Mouse (Mus musculus) forebrain, embryonic 13.5 days (tissue): ENCODE data around the gene Gripap1. TPM values are rescaled to one million over a fixed set of nuclear protein-coding genes. Genes with fewer than 3 reads are reported as not detected.
A peak's percentile ranks its signal among the peaks of the same experiment; 100 is the strongest.
"Not testable (repeated sequence)": the region's sequence is repeated elsewhere in the genome, so short reads cannot be mapped to it uniquely, and the experiment has no call there.

Experiments used
- ATAC-seq: fragments of 200-750 bp; cut with Nextera tagmentation; 2 replicates; pipeline ENCODE4 v1.8.0; 2017
- H3K27ac ChIP-seq: fragments of 300-500 bp; sonication (generic); 2 replicates; pipeline ENCODE4 v1.5.1; 2015; ENCODE audit warnings: inconsistent platforms, mild to moderate bottlenecking, moderate library complexity
- H3K27me3 ChIP-seq: fragments of 300-500 bp; sonication (generic); 2 replicates; pipeline ENCODE4 v1.6.1; 2015; ENCODE audit warnings: mild to moderate bottlenecking, inconsistent platforms
- H3K36me3 ChIP-seq: fragments of 300-500 bp; sonication (generic); 2 replicates; pipeline ENCODE4 v1.6.1; 2015; ENCODE audit warnings: mild to moderate bottlenecking, inconsistent platforms; ENCODE audit not compliant: poor library complexity, severe bottlenecking
- H3K4me1 ChIP-seq: fragments of 300-500 bp; sonication (generic); 2 replicates; pipeline ENCODE4 v1.6.1; 2015; ENCODE audit warnings: inconsistent platforms
- H3K4me2 ChIP-seq: fragments of 300-500 bp; sonication (generic); 2 replicates; pipeline ENCODE4 v1.6.1; 2015; ENCODE audit warnings: inconsistent platforms, mild to moderate bottlenecking, moderate library complexity
- H3K4me3 ChIP-seq: fragments of 300-500 bp; sonication (generic); 2 replicates; pipeline ENCODE4 v1.5.1; 2015; ENCODE audit warnings: mild to moderate bottlenecking, inconsistent platforms
- H3K9ac ChIP-seq: fragments of 300-500 bp; sonication (generic); 2 replicates; pipeline ENCODE4 v1.6.1; 2015; ENCODE audit warnings: mild to moderate bottlenecking, inconsistent platforms
- H3K9me3 ChIP-seq: fragments of 300-500 bp; sonication (generic); replicated peaks from 2 replicates; pipeline ENCODE4 v1.6.1; 2016; ENCODE audit warnings: inconsistent platforms
- WGBS: fragments of 180-500 bp; shearing (Covaris S2); methylation state at CpG from one replicate; pipeline ENCODE4 v1.1.7; 2015; 5-methylcytosine and 5-hydroxymethylcytosine counted together
- polyA plus RNA-seq: library from polyadenylated mRNA; unstranded; fragments of >200 nt; fragmentation: Nextera tagmentation; extraction: Ambion mirVana; gene quantifications from 2 replicates; pipeline ENCODE4 v1.2.1, GENCODE M21; 2015

The Gripap1 gene
- 71.6 and 82.6 TPM in 2 replicates for polyA plus RNA-seq

GRCm38 (mm10) chrX:7789542-7790136, at the start of gene Gripap1:
Gene Gripap1 (plus strand): TSS chrX:7789765.
- peak within 1 kb of the TSS; percentile 67 for H3K9ac ChIP-seq
- H3K4me1 ChIP-seq: peaks cover 14% of the 10 kb centered on the region; the same call in 1 of the 2 replicates
- whole genome bisulfite sequencing: 22% methylated on average over 24 of the region's 24 CpGs
- peak; percentile 95 for ATAC-seq
- H3K27me3 ChIP-seq: no peaks in the 10 kb centered on the region
- H3K9me3 ChIP-seq: no peaks in the 10 kb centered on the region; the same call in 1 of the 2 replicates
- H3K27ac ChIP-seq: no peak within 1 kb of the TSS; the same call in 1 of the 2 replicates
- H3K4me2 ChIP-seq: peak within 1 kb of the TSS; percentile 67
- no peaks in the 10 kb centered on the region for H3K36me3 ChIP-seq
- peak within 1 kb of the TSS; percentile 53 for H3K4me3 ChIP-seq

GRCm38 (mm10) chrX:7740082-7740819, 49.3 kb upstream of the Gripap1 start:
- H3K9ac ChIP-seq: no peak overlapping the region
- H3K27ac ChIP-seq: no peak overlapping the region
- H3K4me1 ChIP-seq: 0 out of 2 replicates have a peak, but pooled peaks cover 4% of the 10 kb centered on the region
- no peak overlapping the region for H3K4me3 ChIP-seq
- no peak for ATAC-seq
- H3K9me3 ChIP-seq: no peaks in the 10 kb centered on the region
- no peak overlapping the region for H3K4me2 ChIP-seq
- peaks cover 23% of the 10 kb centered on the region for H3K36me3 ChIP-seq
- H3K27me3 ChIP-seq: no peaks in the 10 kb centered on the region
- WGBS: 79% methylated on average over 10 of the region's 10 CpGs

GRCm38 (mm10) chrX:7741103-7741502, 48.5 kb upstream of the Gripap1 start:
- no peak overlapping the region for H3K4me3 ChIP-seq
- no peak overlapping the region for H3K4me2 ChIP-seq
- no peak overlapping the region for H3K9ac ChIP-seq
- ATAC-seq: no peak
- no peak overlapping the region for H3K27ac ChIP-seq
- no peaks in the 10 kb centered on the region for H3K27me3 ChIP-seq
- WGBS: 72% methylated on average over 5 of the region's 5 CpGs
- peaks cover 17% of the 10 kb centered on the region for H3K36me3 ChIP-seq
- H3K4me1 ChIP-seq: 0 out of 2 replicates have a peak, but pooled peaks cover 4% of the 10 kb centered on the region
- no peaks in the 10 kb centered on the region for H3K9me3 ChIP-seq

- Histone ChIP-seq H3K4me1 (0 out of 2 replicates have a peak, but pooled peaks cover 4% of the 10 kb centered on the region), H3K36me3 (no peaks in the 10 kb centered on the region), H3K9ac (no peak overlapping the region), H3K9me3 (no peaks in the 10 kb centered on the region), H3K4me3 (no peak overlapping the region), H3K4me2 (no peak overlapping the region), H3K27me3 (no peaks in the 10 kb centered on the region), H3K27ac (no peak overlapping the region)
- ATAC-seq: no peak
- WGBS: 57% methylated on average over 5 of the region's 5 CpGs
Measured at GRCm38 (mm10) chrX:7743470-7743869, 46.1 kb upstream of the Gripap1 start.

GRCm38 (mm10) chrX:7744940-7745339, 44.6 kb upstream of the Gripap1 start:
- Histone ChIP-seq H3K4me2 (no peak overlapping the region), H3K36me3 (no peaks in the 10 kb centered on the region), H3K9ac (no peak overlapping the region), H3K27ac (no peak overlapping the region), H3K9me3 (no peaks in the 10 kb centered on the region), H3K27me3 (no peaks in the 10 kb centered on the region), H3K4me3 (no peak overlapping the region), H3K4me1 (peaks cover 8% of the 10 kb centered on the region; the same call in 1 of the 2 replicates)
- 61% methylated on average over 1 of the region's 1 CpGs for WGBS
- no peak for ATAC-seq

GRCm38 (mm10) chrX:7745429-7745828, 44.1 kb upstream of the Gripap1 start:
- 92% methylated on average over 8 of the region's 8 CpGs for WGBS
- ATAC-seq: no peak
- H3K27me3 ChIP-seq: no peaks in the 10 kb centered on the region

GRCm38 (mm10) chrX:7750432-7751116, 39.0 kb upstream of the Gripap1 start, which contains the start of gene Ccdc120:
Gene Ccdc120 (minus strand): TSS chrX:7750905.
- peaks cover 9% of the 10 kb centered on the region; the same call in 1 of the 2 replicates for H3K4me1 ChIP-seq
- WGBS: 16% methylated on average over 36 of the region's 56 CpGs
- ATAC-seq: peak; percentile 91
- H3K4me2 ChIP-seq: peak within 1 kb of the TSS; percentile 62
- no peaks in the 10 kb centered on the region for H3K9me3 ChIP-seq
- H3K27ac ChIP-seq: no peak within 1 kb of the TSS
- no peaks in the 10 kb centered on the region for H3K27me3 ChIP-seq
- peak within 1 kb of the TSS; percentile 60 for H3K4me3 ChIP-seq
- H3K36me3 ChIP-seq: no peaks in the 10 kb centered on the region
- peak within 1 kb of the TSS; percentile 79 for H3K9ac ChIP-seq

More at GRCm38 (mm10) chrX:7745429-7745828, 44.1 kb upstream of the Gripap1 start:
- Histone ChIP-seq H3K4me3 (no peak overlapping the region), H3K4me1 (peaks cover 9% of the 10 kb centered on the region; the same call in 1 of the 2 replicates), H3K9ac (no peak overlapping the region), H3K36me3 (no peaks in the 10 kb centered on the region), H3K27ac (no peak overlapping the region), H3K9me3 (no peaks in the 10 kb centered on the region), H3K4me2 (no peak overlapping the region)

- not testable (repeated sequence) for H3K4me2 ChIP-seq, H3K27me3 ChIP-seq, ATAC-seq, H3K4me3 ChIP-seq, H3K27ac ChIP-seq, H3K4me1 ChIP-seq, H3K9ac ChIP-seq, H3K36me3 ChIP-seq, H3K9me3 ChIP-seq
- 11% methylated on average over 3 of the region's 3 CpGs for WGBS
Measured at GRCm38 (mm10) chrX:7753627-7754026, 35.9 kb upstream of the Gripap1 start.

GRCm38 (mm10) chrX:7762137-7762920, 27.2 kb upstream of the Gripap1 start, which contains the start of gene Tfe3:
Gene Tfe3 (plus strand): TSS chrX:7762560.
- peaks cover 10% of the 10 kb centered on the region; the same call in 1 of the 2 replicates for H3K36me3 ChIP-seq
- no peaks in the 10 kb centered on the region for H3K9me3 ChIP-seq
- no peaks in the 10 kb centered on the region for H3K27me3 ChIP-seq
- H3K9ac ChIP-seq: peak within 1 kb of the TSS; percentile 74
- peak within 1 kb of the TSS; percentile 70 for H3K4me2 ChIP-seq
- ATAC-seq: peak; percentile 96
- H3K4me1 ChIP-seq: peaks cover 21% of the 10 kb centered on the region
- 24% methylated on average over 22 of the region's 38 CpGs for WGBS
- no peak within 1 kb of the TSS for H3K27ac ChIP-seq
- H3K4me3 ChIP-seq: peak within 1 kb of the TSS; percentile 61

GRCm38 (mm10) chrX:7762921-7763197, 26.7 kb upstream of the Gripap1 start:
- Histone ChIP-seq H3K9me3 (no peaks in the 10 kb centered on the region), H3K27ac (no peak overlapping the region), H3K4me3 (peak overlapping the region; percentile 61), H3K4me1 (peaks cover 21% of the 10 kb centered on the region), H3K9ac (peak overlapping the region; percentile 74), H3K36me3 (peaks cover 15% of the 10 kb centered on the region; the same call in 1 of the 2 replicates), H3K27me3 (no peaks in the 10 kb centered on the region), H3K4me2 (peak overlapping the region; percentile 70)
- WGBS: 17% methylated on average over 21 of the region's 21 CpGs
- peak; percentile 7; the same call in 1 of the 2 replicates for ATAC-seq

- Histone ChIP-seq H3K27me3 (no peaks in the 10 kb centered on the region), H3K4me3 (peak overlapping the region; percentile 61), H3K9me3 (no peaks in the 10 kb centered on the region), H3K4me2 (peak overlapping the region; percentile 70), H3K4me1 (peaks cover 21% of the 10 kb centered on the region), H3K9ac (peak overlapping the region; percentile 74), H3K36me3 (peaks cover 24% of the 10 kb centered on the region; the same call in 1 of the 2 replicates), H3K27ac (no peak overlapping the region)
- WGBS: 24% methylated on average over 22 of the region's 22 CpGs
- no peak for ATAC-seq
Measured at GRCm38 (mm10) chrX:7763631-7764393, 25.8 kb upstream of the Gripap1 start.
